Mouse (Mus musculus) stomach, embryonic 14.5 days (tissue): ENCODE measurements around the gene Ctu2. TPM values are rescaled to one million over a fixed set of nuclear protein-coding genes. Genes with fewer than 3 reads are reported as not detected.

Experiments
- ATAC-seq: fragments of 200-750 bp; cut with Nextera tagmentation; 2 replicates; pipeline ENCODE4 v1.8.0; 2017; ENCODE audit warnings: low read depth, moderate TSS enrichment; ENCODE audit not compliant: insufficient number of reproducible peaks, insufficient read depth, low FRiP score
- H3K27ac ChIP-seq: fragments of 300-500 bp; sonication (generic); 2 replicates; pipeline ENCODE4 v1.5.1; 2014; ENCODE audit warnings: mild to moderate bottlenecking, low read length, moderate library complexity, mixed read lengths
- H3K27me3 ChIP-seq: fragments of 300-500 bp; sonication (generic); 2 replicates; pipeline ENCODE4 v1.6.1; 2014; ENCODE audit warnings: low read length, control low read depth, mixed read lengths; ENCODE audit not compliant: control insufficient read depth, insufficient read depth
- H3K36me3 ChIP-seq: fragments of 300-500 bp; sonication (generic); 2 replicates; pipeline ENCODE4 v1.6.1; 2014; ENCODE audit warnings: mild to moderate bottlenecking, control low read depth, low read length, moderate library complexity, mixed read lengths; ENCODE audit not compliant: control insufficient read depth, insufficient read depth
- H3K4me1 ChIP-seq: fragments of 300-500 bp; sonication (generic); 2 replicates; pipeline ENCODE4 v1.6.1; 2014; ENCODE audit warnings: low read length, control low read depth, mixed read lengths; ENCODE audit not compliant: control insufficient read depth, insufficient read depth
- H3K4me2 ChIP-seq: fragments of 300-500 bp; sonication (generic); replicated peaks from 2 replicates; pipeline ENCODE4 v1.6.1; 2014; ENCODE audit warnings: low read depth, low read length, control low read depth
- H3K4me3 ChIP-seq: fragments of 300-500 bp; sonication (generic); 2 replicates; pipeline ENCODE4 v1.5.1; 2014; ENCODE audit warnings: low read depth, low read length, control low read depth
- H3K9ac ChIP-seq: fragments of 300-500 bp; sonication (generic); replicated peaks from 2 replicates; pipeline ENCODE4 v1.6.1; 2014; ENCODE audit warnings: low read depth, mild to moderate bottlenecking, control low read depth, low read length, moderate library complexity, mixed read lengths
- H3K9me3 ChIP-seq: fragments of 300-500 bp; sonication (generic); 2 replicates; pipeline ENCODE4 v1.6.1; 2016; ENCODE audit warnings: low read depth, low read length, control low read depth; ENCODE audit not compliant: control insufficient read depth
- WGBS: fragments of 180-500 bp; shearing (Covaris S2); extraction: QIAGEN DNeasy Blood & Tissue Kit; methylation state at CpG from one replicate; pipeline ENCODE4 v1.1.7; 2014; 5-methylcytosine and 5-hydroxymethylcytosine counted together
- polyA plus RNA-seq: library from polyadenylated mRNA; unstranded; fragments of >200 nt; fragmentation: Nextera tagmentation; extraction: Ambion mirVana; gene quantifications from 2 replicates; pipeline ENCODE4 v1.2.1, GENCODE M21; 2014

Gene Ctu2
- polyA plus RNA-seq, 1 experiment from 2014 or later = 54.0 TPM

GRCm38 (mm10) chr8:122457171-122457570 lies 18.8 kb upstream of the Ctu2 start:
- no peaks in the 10 kb centered on the region for H3K9me3 ChIP-seq
- no peak overlapping the region for H3K4me3 ChIP-seq
- peaks cover 17% of the 10 kb centered on the region for H3K27me3 ChIP-seq
- no peak overlapping the region for H3K9ac ChIP-seq
- no peak for ATAC-seq
- no peak overlapping the region for H3K27ac ChIP-seq
- 75% methylated on average over 11 of the region's 11 CpGs for WGBS
- no peaks in the 10 kb centered on the region for H3K36me3 ChIP-seq
- no peak overlapping the region for H3K4me2 ChIP-seq
- H3K4me1 ChIP-seq = peaks cover 10% of the 10 kb centered on the region; the same call in 1 of the 2 replicates

DNA sequence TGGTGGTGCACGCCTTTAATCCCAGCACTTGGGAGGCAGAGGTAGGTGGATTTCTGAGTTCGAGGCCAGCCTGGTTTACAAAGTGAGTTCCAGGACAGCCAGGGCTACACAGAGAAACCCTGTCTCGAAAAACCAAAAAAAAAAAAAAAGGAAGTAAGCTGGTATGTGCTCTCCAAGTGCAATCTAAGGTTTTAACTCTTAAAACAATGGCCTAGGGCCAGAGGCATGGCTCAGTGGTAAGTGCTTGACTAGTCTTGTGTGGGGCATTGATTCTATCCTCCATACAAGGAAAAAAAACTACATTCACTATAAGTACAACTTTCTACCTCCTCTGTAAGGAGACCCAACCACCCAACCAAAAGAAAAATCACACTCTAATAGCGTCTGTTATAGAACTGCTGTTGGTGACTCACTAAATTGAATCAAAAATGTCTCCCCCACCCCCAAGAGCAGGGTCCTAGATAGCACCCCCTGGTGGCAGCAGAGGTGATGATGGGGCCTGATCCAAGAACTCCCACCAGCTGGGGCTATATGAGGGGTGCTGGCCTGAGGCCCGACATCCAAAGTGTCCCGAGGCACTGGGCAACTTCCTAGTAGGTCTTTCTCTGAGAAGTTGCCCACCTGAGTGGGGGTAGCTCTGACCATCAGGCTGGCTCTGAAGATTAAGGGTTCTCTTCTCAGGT lies 16.6 kb upstream of the Ctu2 start:
- 51% methylated on average over 6 of the region's 6 CpGs for WGBS
- Histone ChIP-seq H3K4me1 (peaks cover 10% of the 10 kb centered on the region; the same call in 1 of the 2 replicates), H3K4me2 (no peak overlapping the region), H3K9me3 (no peaks in the 10 kb centered on the region), H3K4me3 (no peak overlapping the region), H3K36me3 (no peaks in the 10 kb centered on the region), H3K27me3 (peaks cover 17% of the 10 kb centered on the region), H3K27ac (no peak overlapping the region), H3K9ac (no peak overlapping the region)
- no peak for ATAC-seq

GRCm38 (mm10) chr8:122459990-122460389 lies 16.0 kb upstream of the Ctu2 start:
- H3K27me3 ChIP-seq = peaks cover 17% of the 10 kb centered on the region
- no peak for ATAC-seq
- WGBS = 26% methylated on average over 7 of the region's 7 CpGs
- no peaks in the 10 kb centered on the region for H3K36me3 ChIP-seq
- H3K9me3 ChIP-seq = no peaks in the 10 kb centered on the region
- peak overlapping the region; percentile 30; the same call in 1 of the 2 replicates for H3K4me3 ChIP-seq
- no peak overlapping the region for H3K27ac ChIP-seq
- peak overlapping the region; percentile 57 for H3K4me2 ChIP-seq
- H3K4me1 ChIP-seq = peaks cover 10% of the 10 kb centered on the region; the same call in 1 of the 2 replicates
- H3K9ac ChIP-seq = no peak overlapping the region

DNA sequence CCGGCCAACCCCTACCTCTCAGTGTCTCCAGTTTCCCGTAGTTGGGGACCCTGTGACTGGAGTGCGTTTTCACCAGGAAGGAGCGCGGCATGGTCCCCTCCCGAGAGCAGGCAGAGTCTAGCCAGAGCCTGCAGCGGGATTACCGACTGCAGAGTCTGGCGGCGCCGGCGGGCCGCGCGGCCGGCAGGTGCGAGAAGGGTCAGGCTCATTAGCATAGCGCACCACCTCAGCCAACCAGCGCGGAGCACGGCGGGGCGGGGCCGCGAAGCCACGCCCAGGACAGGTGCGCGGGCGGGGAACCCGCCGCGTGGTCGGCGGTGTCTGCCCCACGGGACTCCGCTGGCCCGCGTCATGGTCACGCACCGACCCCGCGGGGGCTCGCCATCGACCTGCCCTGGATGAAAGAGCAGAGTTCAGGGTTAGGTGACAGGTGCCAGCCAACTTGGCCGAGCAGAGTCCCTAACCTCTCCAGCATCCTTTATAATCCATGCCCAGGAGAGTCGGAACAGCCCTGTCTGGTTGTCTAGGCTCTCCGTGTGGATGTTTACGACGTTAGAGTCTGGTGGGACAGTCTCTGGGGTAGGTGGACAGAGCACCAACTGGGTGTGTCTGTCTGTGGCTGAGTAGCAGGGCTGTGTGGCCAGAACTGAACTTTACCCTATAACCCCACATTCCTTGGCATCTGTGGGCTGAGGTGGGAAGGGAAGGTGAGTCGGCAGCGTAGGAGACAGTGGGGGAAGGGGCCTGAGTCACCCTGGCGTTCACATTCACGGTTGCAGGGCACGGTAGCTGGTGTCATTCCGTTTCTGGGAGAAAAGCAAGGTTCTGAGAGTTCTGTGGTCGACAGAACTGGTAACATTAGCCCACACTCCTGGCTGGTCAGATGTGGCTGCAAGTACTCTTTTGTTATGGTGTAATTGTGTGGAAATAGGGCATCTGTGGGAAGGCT lies 15.1 kb upstream of the Ctu2 start, which contains the start of gene Snai3:
Gene Snai3, minus strand, starts transcription at position 210 of the 949 bp plus-strand sequence.
- Histone ChIP-seq H3K36me3 (peaks cover 4% of the 10 kb centered on the region), H3K4me2 (peak within 1 kb of the TSS; percentile 57), H3K9me3 (no peaks in the 10 kb centered on the region), H3K4me3 (peak within 1 kb of the TSS; percentile 30), H3K9ac (no peak within 1 kb of the TSS), H3K27ac (no peak within 1 kb of the TSS), H3K4me1 (peaks cover 10% of the 10 kb centered on the region; the same call in 1 of the 2 replicates), H3K27me3 (peaks cover 17% of the 10 kb centered on the region)
- ATAC-seq = peak; percentile 90
- 2% methylated on average over 56 of the region's 56 CpGs for WGBS

GRCm38 (mm10) chr8:122461473-122462148 lies 14.3 kb upstream of the Ctu2 start:
- Histone ChIP-seq H3K27me3 (peaks cover 17% of the 10 kb centered on the region), H3K36me3 (peaks cover 9% of the 10 kb centered on the region), H3K9me3 (no peaks in the 10 kb centered on the region), H3K9ac (no peak overlapping the region), H3K4me2 (no peak overlapping the region), H3K4me1 (peaks cover 10% of the 10 kb centered on the region; the same call in 1 of the 2 replicates), H3K27ac (no peak overlapping the region), H3K4me3 (no peak overlapping the region)
- no peak for ATAC-seq
- 59% methylated on average over 11 of the region's 11 CpGs for WGBS

DNA sequence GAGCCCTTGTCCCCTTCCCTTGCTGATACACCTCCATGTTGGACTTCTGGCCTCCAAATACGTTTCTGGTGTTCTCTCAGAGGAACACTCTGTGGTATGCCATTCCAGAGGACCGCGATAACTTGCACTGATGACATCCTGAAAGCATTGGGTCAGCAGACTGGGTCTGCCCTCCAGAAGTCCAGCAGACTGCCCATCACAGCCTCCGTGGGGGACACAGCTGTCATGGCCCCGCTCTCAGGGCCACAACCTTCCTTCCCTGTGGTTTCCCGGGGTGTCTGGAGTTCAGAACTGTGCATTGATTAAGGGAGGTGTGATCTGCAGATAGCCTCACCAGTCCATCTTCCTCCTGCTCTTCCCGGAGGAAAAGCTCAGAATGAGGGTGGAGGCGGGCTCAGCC lies 13.4 kb upstream of the Ctu2 start:
- Histone ChIP-seq H3K27me3 (peaks cover 17% of the 10 kb centered on the region), H3K4me2 (no peak overlapping the region), H3K4me1 (peaks cover 10% of the 10 kb centered on the region; the same call in 1 of the 2 replicates), H3K9me3 (no peaks in the 10 kb centered on the region), H3K4me3 (no peak overlapping the region), H3K36me3 (peaks cover 16% of the 10 kb centered on the region), H3K27ac (no peak overlapping the region), H3K9ac (no peak overlapping the region)
- ATAC-seq = no peak
- 70% methylated on average over 8 of the region's 8 CpGs for WGBS

DNA sequence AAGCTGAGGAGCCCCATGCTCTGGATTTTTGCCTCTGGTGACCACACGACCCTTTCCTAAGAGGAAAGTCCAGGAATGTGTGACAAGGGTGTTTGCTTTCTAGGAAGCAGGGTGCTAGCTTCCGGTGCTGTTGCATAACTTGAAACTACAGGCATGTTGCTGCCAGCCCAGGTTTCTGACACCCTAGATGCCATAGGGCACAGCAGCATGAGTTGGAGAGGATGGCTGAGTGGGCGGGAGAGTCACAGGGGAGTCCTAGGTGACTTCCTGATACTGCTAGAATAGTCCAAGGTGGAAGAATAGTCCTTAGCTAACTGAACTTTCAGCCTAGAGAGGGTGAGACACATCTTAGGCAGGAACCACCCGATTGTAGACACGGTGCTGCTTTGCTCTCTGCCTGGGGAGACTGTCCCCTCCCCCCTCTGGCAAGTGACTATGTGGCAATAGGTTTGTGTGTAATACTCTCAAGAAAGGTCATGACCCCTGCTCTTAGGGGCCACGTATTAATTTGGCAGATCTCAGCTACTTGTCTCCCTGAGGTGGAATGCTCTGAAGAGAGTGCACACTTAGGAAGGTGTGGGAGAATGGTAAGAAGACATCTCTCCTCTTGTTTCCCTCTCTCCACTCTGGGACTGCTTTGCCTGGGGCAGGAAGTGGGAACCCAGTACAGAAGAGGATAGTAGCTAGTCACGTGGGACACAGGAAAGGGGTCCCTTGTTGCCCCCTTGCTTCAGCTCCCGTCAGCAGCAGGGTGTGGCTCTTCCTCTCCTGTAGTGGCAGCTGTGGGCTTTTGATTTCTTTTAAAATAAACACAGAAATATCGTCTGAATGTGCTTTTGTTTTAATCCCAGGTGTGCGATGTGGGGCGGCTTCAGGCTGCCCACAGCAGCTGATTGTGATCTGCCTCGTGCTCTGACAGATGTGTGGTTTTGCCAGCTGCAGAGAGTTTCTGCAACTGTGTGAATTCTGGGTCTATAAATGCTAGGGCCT lies 12.0 kb upstream of the Ctu2 start:
- H3K9me3 ChIP-seq = no peaks in the 10 kb centered on the region
- H3K4me2 ChIP-seq = no peak overlapping the region
- no peak for ATAC-seq
- H3K4me1 ChIP-seq = peaks cover 10% of the 10 kb centered on the region; the same call in 1 of the 2 replicates
- H3K27ac ChIP-seq = no peak overlapping the region
- WGBS = 35% methylated on average over 12 of the region's 12 CpGs
- peaks cover 27% of the 10 kb centered on the region for H3K36me3 ChIP-seq
- peaks cover 17% of the 10 kb centered on the region for H3K27me3 ChIP-seq
- H3K4me3 ChIP-seq = no peak overlapping the region
- no peak overlapping the region for H3K9ac ChIP-seq
